Mouse (Mus musculus): ENCODE data around the gene Lipt2. TPM values are rescaled to one million over a fixed set of nuclear protein-coding genes. Genes with fewer than 3 reads are reported as not detected.

The Lipt2 gene
- polyA plus RNA-seq, 1 experiment from 2014 or later, result 18.7 TPM

GRCm38 (mm10) chr7:100126514-100126913, 32.6 kb upstream of the Lipt2 start:
- Histone ChIP-seq H3K27ac (ENCODE audit: low read depth, low read length) (no peak overlapping the region), H3K4me1 (ENCODE audit: control insufficient read depth, insufficient read depth, low read length) (0 out of 2 replicates have a peak, but pooled peaks cover 2% of the 10 kb centered on the region), H3K27me3 (ENCODE audit: control insufficient read depth, insufficient read depth, low read length) (no peaks in the 10 kb centered on the region), H3K9ac (ENCODE audit: low read length) (no peak overlapping the region), H3K9me3 (ENCODE audit: control insufficient read depth, low read length) (no peaks in the 10 kb centered on the region), H3K36me3 (ENCODE audit: control insufficient read depth, insufficient read depth, low read length) (no peaks in the 10 kb centered on the region), H3K4me2 (no peak overlapping the region), H3K4me3 (ENCODE audit: low read depth, low read length) (no peak overlapping the region)
- 82% methylated on average over 7 of the region's 7 CpGs for whole genome bisulfite sequencing
- ATAC-seq (ENCODE audit: low FRiP score) (no peak), DNase-seq (ENCODE audit: low spot score, missing footprints) (no peak)

- Histone ChIP-seq H3K9me3 (ENCODE audit: control insufficient read depth, low read length) (no peaks in the 10 kb centered on the region), H3K9ac (ENCODE audit: low read length) (no peak overlapping the region), H3K27me3 (ENCODE audit: control insufficient read depth, insufficient read depth, low read length) (no peaks in the 10 kb centered on the region), H3K4me1 (ENCODE audit: control insufficient read depth, insufficient read depth, low read length) (0 out of 2 replicates have a peak, but pooled peaks cover 2% of the 10 kb centered on the region), H3K4me2 (no peak overlapping the region), H3K4me3 (ENCODE audit: low read depth, low read length) (no peak overlapping the region), H3K36me3 (ENCODE audit: control insufficient read depth, insufficient read depth, low read length) (no peaks in the 10 kb centered on the region), H3K27ac (ENCODE audit: low read depth, low read length) (no peak overlapping the region)
- no peak for DNase-seq (ENCODE audit: low spot score, missing footprints)
- WGBS, result 93% methylated on average over 7 of the region's 7 CpGs
- ATAC-seq (ENCODE audit: low FRiP score), result no peak
Measured at GRCm38 (mm10) chr7:100128262-100129041, 30.6 kb upstream of the Lipt2 start.

GRCm38 (mm10) chr7:100130592-100130991, 28.5 kb upstream of the Lipt2 start:
- Histone ChIP-seq H3K36me3 (ENCODE audit: control insufficient read depth, insufficient read depth, low read length) (no peaks in the 10 kb centered on the region), H3K27me3 (ENCODE audit: control insufficient read depth, insufficient read depth, low read length) (no peaks in the 10 kb centered on the region), H3K9me3 (ENCODE audit: control insufficient read depth, low read length) (no peaks in the 10 kb centered on the region), H3K4me1 (ENCODE audit: control insufficient read depth, insufficient read depth, low read length) (0 out of 2 replicates have a peak, but pooled peaks cover 2% of the 10 kb centered on the region), H3K4me2 (no peak overlapping the region), H3K9ac (ENCODE audit: low read length) (no peak overlapping the region), H3K27ac (ENCODE audit: low read depth, low read length) (no peak overlapping the region), H3K4me3 (ENCODE audit: low read depth, low read length) (no peak overlapping the region)
- DNase-seq (ENCODE audit: low spot score, missing footprints) (no peak), ATAC-seq (ENCODE audit: low FRiP score) (no peak)
- WGBS, result 87% methylated on average over 6 of the region's 6 CpGs

- Histone ChIP-seq H3K9ac (ENCODE audit: low read length) (no peak overlapping the region), H3K9me3 (ENCODE audit: control insufficient read depth, low read length) (no peaks in the 10 kb centered on the region), H3K27me3 (ENCODE audit: control insufficient read depth, insufficient read depth, low read length) (no peaks in the 10 kb centered on the region), H3K4me1 (ENCODE audit: control insufficient read depth, insufficient read depth, low read length) (0 out of 2 replicates have a peak, but pooled peaks cover 2% of the 10 kb centered on the region), H3K4me2 (no peak overlapping the region), H3K4me3 (ENCODE audit: low read depth, low read length) (no peak overlapping the region), H3K27ac (ENCODE audit: low read depth, low read length) (no peak overlapping the region), H3K36me3 (ENCODE audit: control insufficient read depth, insufficient read depth, low read length) (no peaks in the 10 kb centered on the region)
- no peak for DNase-seq (ENCODE audit: low spot score, missing footprints)
- 73% methylated on average over 1 of the region's 1 CpGs for WGBS
- no peak for ATAC-seq (ENCODE audit: low FRiP score)
Measured at GRCm38 (mm10) chr7:100132379-100132778, 26.7 kb upstream of the Lipt2 start.

GRCm38 (mm10) chr7:100137038-100137437, 22.0 kb upstream of the Lipt2 start:
- H3K4me2 ChIP-seq, result no peak overlapping the region
- H3K4me3 ChIP-seq (ENCODE audit: low read depth, low read length), result no peak overlapping the region
- H3K9ac ChIP-seq (ENCODE audit: low read length), result no peak overlapping the region
- no peak for DNase-seq (ENCODE audit: low spot score, missing footprints)
- 84% methylated on average over 9 of the region's 9 CpGs for WGBS
- H3K27me3 ChIP-seq (ENCODE audit: control insufficient read depth, insufficient read depth, low read length), result no peaks in the 10 kb centered on the region
- no peak for ATAC-seq (ENCODE audit: low FRiP score)
- no peaks in the 10 kb centered on the region for H3K4me1 ChIP-seq (ENCODE audit: control insufficient read depth, insufficient read depth, low read length)
- no peaks in the 10 kb centered on the region for H3K36me3 ChIP-seq (ENCODE audit: control insufficient read depth, insufficient read depth, low read length)
- H3K9me3 ChIP-seq (ENCODE audit: control insufficient read depth, low read length), result no peaks in the 10 kb centered on the region
- no peak overlapping the region for H3K27ac ChIP-seq (ENCODE audit: low read depth, low read length)

- Histone ChIP-seq H3K27ac (ENCODE audit: low read depth, low read length) (no peak overlapping the region), H3K36me3 (ENCODE audit: control insufficient read depth, insufficient read depth, low read length) (no peaks in the 10 kb centered on the region), H3K4me2 (no peak overlapping the region), H3K4me3 (ENCODE audit: low read depth, low read length) (no peak overlapping the region), H3K27me3 (ENCODE audit: control insufficient read depth, insufficient read depth, low read length) (no peaks in the 10 kb centered on the region), H3K4me1 (ENCODE audit: control insufficient read depth, insufficient read depth, low read length) (no peaks in the 10 kb centered on the region), H3K9me3 (ENCODE audit: control insufficient read depth, low read length) (no peaks in the 10 kb centered on the region), H3K9ac (ENCODE audit: low read length) (no peak overlapping the region)
- no peak for ATAC-seq (ENCODE audit: low FRiP score)
- DNase-seq (ENCODE audit: low spot score, missing footprints), result no peak
- 92% methylated on average over 4 of the region's 4 CpGs for WGBS
Measured at GRCm38 (mm10) chr7:100138075-100138474, 21.0 kb upstream of the Lipt2 start.

- Histone ChIP-seq H3K27me3 (ENCODE audit: control insufficient read depth, insufficient read depth, low read length) (no peaks in the 10 kb centered on the region), H3K4me3 (ENCODE audit: low read depth, low read length) (no peak overlapping the region), H3K9me3 (ENCODE audit: control insufficient read depth, low read length) (no peaks in the 10 kb centered on the region), H3K27ac (ENCODE audit: low read depth, low read length) (no peak overlapping the region), H3K4me2 (no peak overlapping the region), H3K4me1 (ENCODE audit: control insufficient read depth, insufficient read depth, low read length) (no peaks in the 10 kb centered on the region), H3K36me3 (ENCODE audit: control insufficient read depth, insufficient read depth, low read length) (no peaks in the 10 kb centered on the region), H3K9ac (ENCODE audit: low read length) (no peak overlapping the region)
- no peak for ATAC-seq (ENCODE audit: low FRiP score)
- 81% methylated on average over 1 of the region's 1 CpGs for WGBS
- DNase-seq (ENCODE audit: low spot score, missing footprints), result no peak
Measured at GRCm38 (mm10) chr7:100140591-100140990, 18.5 kb upstream of the Lipt2 start.

GRCm38 (mm10) chr7:100148586-100148985, 10.5 kb upstream of the Lipt2 start:
- DNase-seq (ENCODE audit: low spot score, missing footprints) (no peak), ATAC-seq (ENCODE audit: low FRiP score) (no peak)
- 91% methylated on average over 4 of the region's 4 CpGs for WGBS
- Histone ChIP-seq H3K9ac (ENCODE audit: low read length) (no peak overlapping the region), H3K27me3 (ENCODE audit: control insufficient read depth, insufficient read depth, low read length) (no peaks in the 10 kb centered on the region), H3K4me3 (ENCODE audit: low read depth, low read length) (no peak overlapping the region), H3K27ac (ENCODE audit: low read depth, low read length) (no peak overlapping the region), H3K36me3 (ENCODE audit: control insufficient read depth, insufficient read depth, low read length) (no peaks in the 10 kb centered on the region), H3K4me2 (no peak overlapping the region), H3K9me3 (ENCODE audit: control insufficient read depth, low read length) (no peaks in the 10 kb centered on the region), H3K4me1 (ENCODE audit: control insufficient read depth, insufficient read depth, low read length) (no peaks in the 10 kb centered on the region)

GRCm38 (mm10) chr7:100150086-100150485, 9.0 kb upstream of the Lipt2 start:
- Histone ChIP-seq H3K36me3 (ENCODE audit: control insufficient read depth, insufficient read depth, low read length) (no peaks in the 10 kb centered on the region), H3K4me3 (ENCODE audit: low read depth, low read length) (no peak overlapping the region), H3K27ac (ENCODE audit: low read depth, low read length) (no peak overlapping the region), H3K27me3 (ENCODE audit: control insufficient read depth, insufficient read depth, low read length) (no peaks in the 10 kb centered on the region), H3K4me1 (ENCODE audit: control insufficient read depth, insufficient read depth, low read length) (no peaks in the 10 kb centered on the region), H3K9me3 (ENCODE audit: control insufficient read depth, low read length) (no peaks in the 10 kb centered on the region), H3K9ac (ENCODE audit: low read length) (no peak overlapping the region), H3K4me2 (no peak overlapping the region)
- WGBS, result 65% methylated on average over 10 of the region's 10 CpGs
- ATAC-seq (ENCODE audit: low FRiP score), result no peak
- no peak for DNase-seq (ENCODE audit: low spot score, missing footprints)
